Mouse (Mus musculus) heart, adult 2 months (tissue): ENCODE data around the gene Lcn5.

Experiments used
- CTCF ChIP-seq: fragments of 200-600 bp; IDR thresholded peaks from 2 replicates; pipeline ENCODE4 v1.8.1; 2022; ENCODE audit warnings: antibody characterized with exemption, mild to moderate bottlenecking, moderate library complexity
- EP300 ChIP-seq: fragments of 200-500 bp; IDR thresholded peaks from 2 replicates; pipeline ENCODE4 v1.6.1; 2011; ENCODE audit warnings: low read depth, low read length, control low read depth; ENCODE audit not compliant: insufficient read depth

GRCm38 (mm10) chr2:25616398-25616797, 41.4 kb upstream of the Lcn5 start:
- TF ChIP-seq EP300, result no peak
- TF ChIP-seq CTCF, result no peak
